ENCODE assay signal across 10 mouse cellular contexts in genomic region chr8:57319981-57320585, GRCm38 (mm10). TPM values are rescaled to one million over a fixed set of nuclear protein-coding genes. Genes with fewer than 3 reads are reported as not detected.
A peak's percentile ranks its signal among the peaks of the same experiment; 100 is the strongest.
DNase-seq lines count a peak whose midpoint lies in the region; ATAC-seq and TF ChIP-seq lines count a peak whose summit lies in the region.
"Had no signal": no experiment of that assay in that cellular context is flagged by ENCODE, and none has a peak within 500 bp of the region (broad histone marks: within the 10 kb centered on the region; RNA-seq: fewer than 3 reads in every experiment).

No protein-coding gene starts in this region.

- H3K36me3 ChIP-seq in kidney, embryonic 15.5 days: no peaks in the 10 kb centered on the region
- H3K36me3 ChIP-seq in embryonic facial prominence, embryonic 10.5 days (replicated peaks): no peaks in the 10 kb centered on the region
- no peaks in the 10 kb centered on the region for H3K36me3 ChIP-seq in liver, postnatal 0 days (replicated peaks; ENCODE audit: insufficient read depth, low read length)

- WGBS in kidney, embryonic 15.5 days: under 1% methylated on average over 22 of the region's 22 CpGs
- 1% methylated on average over 22 of the region's 22 CpGs for WGBS in embryonic facial prominence, embryonic 10.5 days
- WGBS in liver, postnatal 0 days (ENCODE audit: insufficient replicate concordance): 4% methylated on average over 22 of the region's 22 CpGs

- TF ChIP-seq EP300 in liver, postnatal 0 days (IDR thresholded peaks at IDR 0.05; ENCODE audit: low read depth): no peak

- H3K9ac ChIP-seq in kidney, embryonic 15.5 days: no peak overlapping the region
- peak overlapping the region; percentile 44; the same call in 1 of the 2 replicates for H3K9ac ChIP-seq in liver, postnatal 0 days (replicated peaks)

- no peak for ATAC-seq in kidney, embryonic 15.5 days (replicated peaks; ENCODE audit: low FRiP score)
- ATAC-seq in liver, postnatal 0 days: no peak
- ATAC-seq: CD4-positive, CD25-positive, alpha-beta regulatory T cell, adult 4 months had no signal

- peak overlapping the region; percentile 10; the same call in 1 of the 2 replicates for H3K4me3 ChIP-seq in kidney, embryonic 15.5 days (replicated peaks)
- H3K4me3 ChIP-seq in embryonic facial prominence, embryonic 10.5 days: peak overlapping the region; percentile 63
- H3K4me3 ChIP-seq in liver, postnatal 0 days (ENCODE audit: low read depth, low read length): peak overlapping the region; percentile 40

- H3K4me2 ChIP-seq in kidney, embryonic 15.5 days: no peak overlapping the region
- no peak overlapping the region for H3K4me2 ChIP-seq in liver, postnatal 0 days (ENCODE audit: low read depth, low read length)

- H3K4me1 ChIP-seq in kidney, embryonic 15.5 days: peaks cover 18% of the 10 kb centered on the region
- peaks cover 19% of the 10 kb centered on the region for H3K4me1 ChIP-seq in embryonic facial prominence, embryonic 10.5 days
- H3K4me1 ChIP-seq in liver, postnatal 0 days (ENCODE audit: insufficient read depth): peaks cover 3% of the 10 kb centered on the region; the same call in 1 of the 2 replicates

- no peaks in the 10 kb centered on the region for H3K9me3 ChIP-seq in kidney, embryonic 15.5 days (replicated peaks)
- H3K9me3 ChIP-seq in embryonic facial prominence, embryonic 10.5 days: no peaks in the 10 kb centered on the region
- no peaks in the 10 kb centered on the region for H3K9me3 ChIP-seq in liver, postnatal 0 days (ENCODE audit: low read length)

- TF ChIP-seq CTCF in liver, postnatal 0 days (IDR thresholded peaks at IDR 0.05; ENCODE audit: low read depth): no peak

- DNase-seq in kidney, postnatal 10 days: no peak
- DNase-seq in embryonic facial prominence, embryonic 10.5 days (ENCODE audit: low spot score): peak; percentile 63
- DNase-seq in heart, postnatal 14 days: peak; percentile 50 to 65
- no peak for DNase-seq in liver, postnatal 0 days
- no peak for DNase-seq in left cerebral cortex, adult 8-10 months (ENCODE audit: low spot score in 2 of 2)
- no peak for DNase-seq in thymus, postnatal 36 days
- DNase-seq in adrenal gland, adult (ENCODE audit: inconsistent age in 2 of 2, low spot score in 1 of 2): no peak

- peaks cover 98% of the 10 kb centered on the region for H3K27me3 ChIP-seq in kidney, embryonic 15.5 days
- H3K27me3 ChIP-seq in embryonic facial prominence, embryonic 10.5 days (replicated peaks; ENCODE audit: low read depth, poor library complexity, severe bottlenecking): peaks cover 100% of the 10 kb centered on the region
- H3K27me3 ChIP-seq in liver, postnatal 0 days (ENCODE audit: insufficient read depth, low read length): peaks cover 80% of the 10 kb centered on the region

- H3K27ac ChIP-seq in kidney, embryonic 15.5 days: no peak overlapping the region
- peak overlapping the region; percentile 81 for H3K27ac ChIP-seq in embryonic facial prominence, embryonic 10.5 days (replicated peaks)
- no peak overlapping the region for H3K27ac ChIP-seq in liver, postnatal 0 days (ENCODE audit: low read depth)

- intact Hi-C loops in heart, postnatal 14 days (cut with DNase I): loop anchor here (10.0 kb wide), 2 partner anchors 195 to 335 kb away; partner anchors contain the start of gene Hmgb2

RNA-seq across cellular contexts. Expression of gene Hand2, which starts 0.7 kb away (rescaled TPM):
- 0.27 and 1.7 TPM in 2 replicates for polyA plus RNA-seq in kidney, embryonic 15.5 days (2015; fragmentation: Nextera tagmentation; extraction: Ambion mirVana)
- 3.9 and 5.4 TPM in 2 replicates for polyA plus RNA-seq in embryonic facial prominence, embryonic 10.5 days (2016; fragmentation: Nextera tagmentation; extraction: Ambion mirVana)
- total RNA-seq in heart, postnatal 14 days (2021): 10 to 100 TPM; 74.2 to 78.6 TPM
- polyA plus RNA-seq in liver, postnatal 0 days (2015; fragmentation: Nextera tagmentation; extraction: Ambion mirVana): 0.69 and 0.70 TPM in 2 replicates
- total RNA-seq in left cerebral cortex, adult 8-10 months (2022): not detected
- total RNA-seq: layer of hippocampus, postnatal 14 days had no signal
- polyA plus RNA-seq: CD4-positive, CD25-positive, alpha-beta regulatory T cell, adult 4 months had no signal

Comparison
In these comparisons a context has a peak if more than half of its experiments do, and no peak if none do; other contexts are left out.
1. H3K4me3 ChIP-seq: peak in every context shown above with its lines; median percentile 63 in embryonic facial prominence, embryonic 10.5 days; 40 in liver, postnatal 0 days; 10 in kidney, embryonic 15.5 days.
2. DNase-seq: peak in embryonic facial prominence, embryonic 10.5 days (single experiment) and heart, postnatal 14 days (2 of 2); none in kidney, postnatal 10 days (single experiment), liver, postnatal 0 days (single experiment), left cerebral cortex, adult 8-10 months (0 of 2), thymus, postnatal 36 days (0 of 2) and adrenal gland, adult (0 of 2).